Mouse (Mus musculus): ENCODE results near the gene Ube2f.
A peak's percentile ranks its signal among the peaks of the same experiment; 100 is the strongest.

The Ube2f gene

DNA sequence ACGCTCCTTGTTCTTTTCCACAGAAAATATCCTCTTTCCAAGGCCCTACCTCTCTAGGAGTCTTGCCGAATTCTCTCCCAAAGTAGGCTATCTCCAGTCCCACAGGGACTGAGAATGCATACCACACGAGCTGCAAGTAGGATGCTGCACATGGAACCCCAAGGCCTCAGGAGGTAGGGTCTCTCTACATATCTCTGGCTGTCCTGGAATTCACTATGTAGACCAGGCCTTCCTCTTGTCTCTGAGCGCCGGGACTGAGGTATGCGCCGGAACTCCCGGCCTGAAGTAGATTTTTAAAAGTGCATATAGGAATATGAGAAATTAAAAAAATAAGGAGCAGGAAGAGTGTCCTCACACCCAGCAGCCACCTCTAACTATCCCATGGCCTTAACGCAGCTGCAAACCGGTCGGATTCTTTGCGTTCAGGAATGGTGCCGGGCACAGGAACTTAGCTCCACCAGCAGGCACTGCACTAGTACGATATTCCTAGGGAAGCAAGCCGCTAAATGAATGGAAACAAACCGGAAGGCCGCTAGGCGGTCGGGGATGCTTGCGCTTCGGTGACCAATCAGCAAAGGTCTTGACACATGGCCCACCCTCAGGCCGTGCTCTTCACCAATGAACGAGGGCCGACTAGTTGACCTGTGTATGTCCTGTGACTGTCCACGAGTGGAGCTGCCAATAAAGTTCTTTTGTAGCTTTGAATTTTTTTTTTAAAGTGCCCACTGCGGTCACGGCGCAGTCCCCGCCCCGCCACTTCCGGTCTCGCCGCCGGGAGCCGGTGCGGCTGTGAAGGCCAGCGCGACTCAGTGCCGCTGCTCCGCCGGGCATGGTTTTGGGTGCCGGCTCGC is at the start of gene Ube2f:
Ube2f (plus strand) TSS at position 741 of the 851 bp plus-strand sequence.
- DNase-seq (ENCODE audit: low read depth, low spot score): peak; percentile 99

DNA sequence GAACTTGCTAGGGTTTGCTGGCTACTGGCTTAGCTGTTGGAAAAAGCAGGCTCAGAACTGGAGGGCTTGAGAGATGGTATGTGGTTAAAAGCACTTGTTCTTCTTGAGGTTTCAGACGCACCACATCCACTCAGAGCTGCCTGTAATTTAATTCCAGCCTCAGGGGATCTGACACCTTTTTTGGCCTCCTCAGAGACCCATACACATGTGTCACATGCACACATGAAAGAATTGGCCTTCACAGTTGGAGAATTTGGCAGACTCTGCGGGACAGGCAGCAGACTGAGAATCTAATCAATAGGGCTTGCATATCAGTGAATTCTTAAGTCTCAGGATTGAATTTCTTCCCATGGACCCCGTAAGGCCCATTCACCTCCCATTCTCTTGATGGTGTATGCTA is 49.0 kb upstream of the Ube2f start:
- no peak for DNase-seq (ENCODE audit: low read depth, low spot score)

DNA sequence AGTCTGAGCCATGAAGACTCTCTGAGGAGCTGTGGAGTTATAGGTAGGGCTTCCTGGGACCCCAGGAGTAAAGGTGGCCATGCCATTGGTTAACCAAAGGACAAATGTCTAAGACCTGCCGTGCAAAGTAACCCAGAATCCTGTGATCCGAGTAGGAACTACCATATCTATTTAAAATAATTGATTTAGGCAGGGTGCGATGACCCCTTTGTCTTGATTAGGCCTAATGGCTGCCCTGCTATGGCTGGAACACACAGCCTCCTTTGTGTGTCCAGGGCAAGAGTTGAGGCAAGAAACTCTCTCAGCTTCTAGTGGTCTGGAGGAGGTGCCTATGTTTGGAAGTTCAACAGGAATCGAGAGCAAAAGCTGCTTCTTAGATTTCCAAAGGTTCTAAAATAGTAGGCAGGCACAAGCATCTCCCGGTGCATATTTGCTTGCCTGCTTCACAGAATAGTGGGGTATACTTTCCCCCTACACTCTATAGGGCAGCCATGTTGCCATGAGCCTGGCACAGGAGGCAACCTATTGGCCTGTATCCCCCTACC is 45.8 kb upstream of the Ube2f start:
- DNase-seq (ENCODE audit: low read depth, low spot score): no peak

DNA sequence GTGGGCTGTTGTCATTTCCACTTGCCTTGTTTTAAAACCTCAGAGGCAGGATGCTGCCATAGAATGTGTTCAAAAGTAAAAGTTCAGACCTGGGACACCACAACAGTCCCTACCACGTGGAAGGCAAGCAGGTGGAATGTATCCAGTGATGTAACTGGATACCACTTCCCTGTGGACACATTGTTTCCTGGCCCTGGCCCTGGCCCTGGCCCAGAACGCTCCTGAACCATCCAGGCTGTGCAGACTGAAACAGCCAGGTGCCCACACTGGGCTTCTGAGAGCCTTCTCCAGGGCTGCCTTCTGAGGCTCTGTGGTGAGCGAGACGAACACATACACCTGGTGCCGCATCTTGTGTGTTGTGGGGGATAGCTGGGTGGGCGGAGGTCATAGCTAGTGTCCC is 44.5 kb upstream of the Ube2f start:
- no peak for DNase-seq (ENCODE audit: low read depth, low spot score)

DNA sequence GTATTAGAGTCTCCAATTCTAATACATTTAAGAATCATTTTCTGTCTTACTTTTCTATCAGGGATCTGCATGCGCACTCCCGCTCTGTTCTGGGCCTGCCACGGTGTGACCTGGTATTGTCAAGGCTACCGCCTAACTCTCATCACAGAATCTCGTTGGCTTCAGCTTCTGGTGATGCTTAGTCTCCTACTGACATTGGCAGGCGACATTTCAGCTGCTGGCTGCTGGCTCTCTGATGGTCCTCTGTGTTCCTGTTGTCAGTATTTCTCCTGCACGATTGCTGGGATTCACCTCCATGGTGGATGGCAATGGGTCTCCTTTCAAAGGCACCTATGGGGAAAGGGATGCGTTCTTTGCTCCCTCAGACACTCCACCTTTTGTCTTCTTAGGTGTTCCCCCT is 43.8 kb upstream of the Ube2f start:
- no peak for DNase-seq (ENCODE audit: low read depth, low spot score)

DNA sequence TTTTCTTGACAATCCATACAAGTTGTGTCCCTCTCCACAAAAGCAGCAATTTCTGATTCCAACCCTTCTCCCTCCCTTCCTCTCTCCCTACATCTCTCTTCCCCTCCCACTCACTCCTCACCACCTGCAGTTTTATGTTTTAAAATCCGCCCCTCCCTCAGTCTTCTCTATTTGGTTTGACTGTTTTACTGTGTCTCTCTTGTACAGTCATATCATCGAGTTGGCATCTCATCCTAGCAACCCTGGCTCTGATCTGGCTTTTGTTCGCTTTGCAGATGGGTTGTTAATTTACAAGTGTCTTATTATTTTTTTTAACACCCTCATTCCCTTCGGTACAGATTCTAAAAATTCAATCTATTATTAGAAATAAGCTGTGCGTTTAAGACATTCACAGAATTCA is 43.2 kb upstream of the Ube2f start:
- DNase-seq (ENCODE audit: low read depth, low spot score): peak; percentile 89

DNA sequence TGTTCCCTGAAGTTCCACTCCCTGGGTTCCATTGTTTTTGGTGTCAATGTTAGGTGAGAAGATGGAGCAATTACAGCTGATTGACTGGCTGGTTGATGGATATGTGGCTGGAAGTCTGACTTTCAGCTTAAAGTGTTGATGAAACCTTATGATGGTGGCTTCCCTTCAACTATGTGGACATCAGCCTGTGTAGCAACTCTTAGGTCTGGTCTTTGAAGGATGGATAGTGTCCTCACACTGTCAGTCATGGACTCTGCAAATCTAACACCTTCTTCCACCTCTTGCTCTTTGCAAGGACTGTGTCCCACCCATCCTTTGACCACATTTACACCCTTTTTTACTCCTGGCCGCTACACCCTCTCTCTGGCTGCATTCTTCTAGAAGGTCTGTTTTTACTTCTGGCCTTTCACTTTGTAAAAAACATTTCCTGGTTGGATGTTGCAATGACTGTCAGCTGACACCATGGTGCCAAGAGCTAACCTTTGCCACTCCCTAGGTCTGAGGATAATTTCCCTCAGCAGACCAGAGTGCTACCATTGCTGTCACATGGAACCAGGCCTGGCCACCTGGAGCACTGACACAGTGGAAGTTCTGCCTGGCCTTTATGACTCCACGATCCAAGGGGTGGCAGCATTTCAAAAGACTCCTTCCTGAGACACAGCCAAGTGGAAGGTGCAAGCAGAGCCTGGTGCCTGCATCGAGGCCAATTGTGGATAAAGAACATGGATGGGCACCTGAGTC is 42.6 kb upstream of the Ube2f start:
- no peak for DNase-seq (ENCODE audit: low read depth, low spot score)

DNA sequence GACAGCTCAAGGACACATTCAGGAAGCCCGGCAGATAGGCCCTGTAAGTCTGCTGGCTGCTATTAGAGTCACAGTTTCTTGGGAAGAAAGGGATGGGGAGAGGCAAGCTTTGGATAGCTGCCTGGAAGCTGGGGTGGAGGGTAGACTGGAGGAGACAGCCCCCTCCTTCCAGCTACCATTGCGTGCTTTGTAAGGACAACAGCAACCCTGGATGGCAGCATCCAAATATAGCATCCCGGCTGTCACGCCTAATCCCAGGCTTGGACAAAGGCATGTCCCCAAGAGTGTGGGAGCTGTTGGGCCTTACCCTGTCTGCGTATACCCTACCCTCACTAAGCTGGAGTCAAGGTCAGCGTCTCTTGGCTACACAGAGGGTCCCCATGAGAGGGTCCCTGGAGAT is 40.8 kb upstream of the Ube2f start:
- peak; percentile 83 for DNase-seq (ENCODE audit: low read depth, low spot score)

DNA sequence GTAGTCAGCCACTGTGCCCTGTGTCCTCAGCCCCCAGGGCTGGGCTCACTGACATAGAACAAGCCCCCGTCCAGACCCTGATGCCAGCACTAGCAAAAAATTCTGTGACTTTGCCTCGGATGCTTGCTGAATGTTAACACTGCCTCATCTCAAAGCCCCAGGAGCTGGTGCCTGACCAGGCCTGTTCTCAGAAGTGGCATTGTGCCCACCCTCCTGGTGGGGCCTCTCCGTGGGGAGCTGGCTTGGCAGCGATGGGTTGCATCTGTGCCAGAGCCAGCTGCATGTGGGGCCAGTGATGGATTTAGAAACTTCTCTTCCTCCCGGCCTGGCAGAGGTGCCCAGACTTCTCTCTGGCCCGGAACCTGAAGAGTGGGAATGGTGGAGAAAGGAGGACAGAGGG is 40.3 kb upstream of the Ube2f start:
- DNase-seq (ENCODE audit: low read depth, low spot score): peak; percentile 87

DNA sequence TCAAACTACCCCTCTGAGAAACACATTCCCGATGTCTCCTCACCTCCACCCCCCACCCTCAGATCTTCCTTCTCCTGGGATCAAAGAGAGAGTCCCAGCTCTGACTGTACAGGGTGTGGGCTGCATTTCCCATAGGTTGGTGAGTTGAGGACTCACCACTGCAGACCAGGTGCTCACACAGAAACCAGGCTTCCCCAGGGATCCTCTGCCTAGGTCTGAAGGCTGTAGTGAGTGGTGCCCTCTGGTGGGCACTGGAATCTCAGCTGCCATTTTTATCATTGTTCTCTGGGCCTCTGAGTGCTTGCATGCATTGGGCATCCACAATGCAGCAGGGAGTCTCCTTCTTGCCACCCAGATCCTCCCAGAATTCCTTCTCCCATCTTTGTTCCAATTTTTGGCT is 39.0 kb upstream of the Ube2f start:
- DNase-seq (ENCODE audit: low read depth, low spot score): no peak

DNA sequence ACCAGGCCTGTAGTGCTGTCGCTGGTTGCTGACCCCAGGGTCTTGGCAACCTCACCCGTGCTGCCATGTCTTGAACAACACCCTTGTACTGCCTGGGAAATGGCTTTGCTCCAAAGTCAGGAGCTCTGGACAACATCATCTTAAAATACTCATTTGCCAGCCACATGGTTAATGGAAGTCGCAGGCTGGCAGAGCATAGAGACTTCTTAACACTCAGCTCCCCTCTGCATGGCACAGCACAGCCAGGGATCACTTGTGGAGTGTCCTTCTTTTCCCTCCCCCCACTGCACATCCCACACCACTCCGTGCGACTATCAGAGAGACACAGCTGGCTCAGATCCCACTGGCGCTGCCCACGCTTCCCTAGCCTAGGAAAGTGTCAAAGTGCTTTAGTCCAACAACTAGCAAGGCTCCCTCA is 38.5 kb upstream of the Ube2f start:
- DNase-seq (ENCODE audit: low read depth, low spot score): no peak

DNA sequence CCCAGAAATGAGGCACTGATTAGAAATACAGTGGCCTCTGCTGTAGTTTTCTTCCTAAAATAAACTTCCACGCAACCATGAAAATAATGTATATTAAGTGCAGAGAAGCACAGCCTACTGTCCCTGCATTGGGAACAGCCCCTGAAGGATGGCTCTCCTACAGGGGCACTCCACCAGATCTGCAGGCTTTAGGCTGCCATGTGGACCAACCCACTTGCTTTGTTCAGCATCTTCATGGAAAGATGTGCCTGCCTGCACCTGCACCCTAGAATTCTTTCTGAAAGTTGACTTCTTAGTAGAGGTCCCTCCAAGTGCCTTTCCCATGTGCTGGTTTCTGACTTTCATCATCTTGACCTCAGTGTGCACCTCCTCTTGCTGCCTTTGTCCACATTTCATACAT is 34.8 kb upstream of the Ube2f start:
- DNase-seq (ENCODE audit: low read depth, low spot score): no peak

DNA sequence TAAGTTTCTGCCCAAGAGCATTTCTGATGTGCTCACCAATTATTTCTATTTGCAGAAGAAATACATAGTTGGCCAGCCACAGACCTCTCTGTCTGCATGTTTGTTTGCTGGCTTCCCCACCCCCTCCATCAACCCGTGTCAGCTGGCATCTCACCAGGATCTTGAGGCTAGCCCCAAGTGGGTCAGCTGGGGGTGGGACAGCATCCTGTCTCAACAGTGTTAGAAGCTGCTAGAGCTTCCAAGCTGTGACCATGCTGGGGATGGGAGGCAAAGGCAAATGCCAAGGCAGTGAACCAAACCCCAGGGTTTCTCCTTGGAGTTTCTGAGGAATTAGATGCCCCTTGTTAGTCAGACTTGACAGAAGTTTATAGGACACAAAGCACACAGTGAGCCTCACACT is 34.1 kb upstream of the Ube2f start:
- DNase-seq (ENCODE audit: low read depth, low spot score): no peak

DNA sequence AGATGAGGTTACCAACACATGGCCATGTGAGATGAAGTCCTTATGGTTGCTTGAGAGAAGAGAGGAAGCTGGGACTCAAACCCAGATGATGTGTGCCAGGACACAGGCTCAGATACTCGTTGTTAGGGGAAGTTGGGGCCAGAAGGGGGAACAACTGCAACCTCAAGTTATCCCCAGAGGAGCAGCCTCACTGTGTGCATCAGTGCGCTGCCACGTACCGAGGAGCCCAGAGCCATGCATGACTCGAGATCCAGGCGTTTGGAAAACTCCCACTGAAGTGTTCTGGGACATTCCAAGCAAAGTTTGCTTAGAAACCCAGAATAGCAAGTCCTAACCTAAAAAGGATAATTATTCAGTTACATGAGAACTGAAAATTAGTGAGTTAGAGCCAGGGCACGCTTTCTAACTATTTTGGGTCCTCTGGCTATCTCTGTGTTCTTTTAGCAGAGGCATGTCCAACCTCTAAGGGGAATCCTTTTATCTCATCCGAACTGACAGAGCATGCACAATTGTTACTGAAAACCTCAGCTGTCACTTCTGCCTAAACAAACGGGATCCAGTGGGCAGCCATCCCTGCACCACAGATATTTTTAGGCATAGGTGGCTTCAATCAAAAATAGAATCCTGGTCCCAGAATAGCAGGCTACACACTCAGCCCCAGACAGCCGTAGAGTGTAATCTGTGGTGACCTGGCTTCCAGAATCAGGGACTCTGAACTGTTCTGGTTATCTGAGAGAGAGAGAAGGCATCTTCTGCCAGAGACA is 33.4 kb upstream of the Ube2f start:
- no peak for DNase-seq (ENCODE audit: low read depth, low spot score)

DNA sequence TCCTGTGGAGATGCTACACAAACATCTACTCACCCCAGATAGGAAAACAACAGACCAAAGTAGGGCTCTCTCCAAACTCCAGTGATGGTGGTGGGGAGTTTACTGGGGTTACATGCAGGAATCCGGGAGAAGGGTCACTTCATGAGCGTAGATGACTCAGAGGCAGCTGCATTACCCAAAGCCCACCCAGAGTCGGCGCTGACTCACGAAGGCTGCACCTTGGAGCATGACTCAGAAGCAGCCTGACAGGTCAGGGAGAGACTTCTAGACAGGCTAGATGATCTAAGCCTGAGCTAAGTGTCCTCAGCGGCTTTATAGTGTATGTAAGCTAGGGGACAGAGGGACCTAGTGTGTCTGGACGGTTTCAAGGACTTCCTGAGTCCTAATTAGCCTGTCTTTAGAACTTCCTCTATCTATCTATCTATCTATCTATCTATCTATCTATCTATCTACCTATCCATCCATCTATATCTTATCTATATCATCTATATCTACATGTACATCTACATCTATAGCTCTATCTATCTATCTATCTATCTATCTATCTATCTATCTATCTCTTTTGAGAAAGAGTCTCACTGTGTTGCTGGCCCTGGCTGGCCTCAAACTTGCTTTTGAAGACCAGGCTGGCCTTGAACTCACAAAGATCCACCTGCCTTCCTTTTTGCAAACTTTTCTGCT is 30.3 kb upstream of the Ube2f start:
- DNase-seq (ENCODE audit: low read depth, low spot score): no peak

DNA sequence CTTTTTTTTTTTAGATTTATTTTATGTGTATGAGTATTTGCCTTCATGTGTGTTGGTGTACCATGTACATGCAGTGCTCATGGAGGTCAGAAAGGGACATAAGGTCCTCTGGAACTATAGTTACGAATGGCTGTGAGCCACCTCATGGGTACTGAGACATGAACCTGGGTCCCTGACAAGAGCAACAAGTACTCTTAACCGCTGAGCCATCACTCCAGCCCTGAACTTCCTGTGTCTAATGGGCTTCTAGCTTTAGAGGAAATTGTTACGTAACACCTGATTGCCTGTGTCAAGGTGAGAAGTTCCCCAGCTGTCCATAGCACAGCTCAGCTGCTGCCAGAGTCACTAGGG is 29.8 kb upstream of the Ube2f start:
- DNase-seq (ENCODE audit: low read depth, low spot score): no peak

DNA sequence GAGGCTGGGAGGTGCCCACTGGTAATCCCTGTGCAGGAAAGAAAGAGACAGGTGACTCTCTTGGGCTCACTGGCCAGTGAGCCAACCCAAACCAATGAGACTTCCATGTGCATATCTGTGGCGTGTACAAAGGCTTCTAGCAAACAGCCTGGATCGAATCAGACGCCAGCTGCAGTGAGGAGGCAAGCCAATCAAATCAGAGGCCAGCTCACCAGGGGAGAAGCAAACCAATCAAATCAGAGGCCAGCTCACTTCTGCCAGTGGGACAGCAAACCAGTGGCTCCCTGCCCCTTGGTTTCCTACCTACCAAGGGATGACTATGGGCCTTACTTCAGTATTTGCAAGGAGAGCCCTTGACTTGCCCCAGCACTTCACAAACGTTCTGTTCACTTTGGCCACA is 23.5 kb upstream of the Ube2f start:
- DNase-seq (ENCODE audit: low read depth, low spot score): no peak

DNA sequence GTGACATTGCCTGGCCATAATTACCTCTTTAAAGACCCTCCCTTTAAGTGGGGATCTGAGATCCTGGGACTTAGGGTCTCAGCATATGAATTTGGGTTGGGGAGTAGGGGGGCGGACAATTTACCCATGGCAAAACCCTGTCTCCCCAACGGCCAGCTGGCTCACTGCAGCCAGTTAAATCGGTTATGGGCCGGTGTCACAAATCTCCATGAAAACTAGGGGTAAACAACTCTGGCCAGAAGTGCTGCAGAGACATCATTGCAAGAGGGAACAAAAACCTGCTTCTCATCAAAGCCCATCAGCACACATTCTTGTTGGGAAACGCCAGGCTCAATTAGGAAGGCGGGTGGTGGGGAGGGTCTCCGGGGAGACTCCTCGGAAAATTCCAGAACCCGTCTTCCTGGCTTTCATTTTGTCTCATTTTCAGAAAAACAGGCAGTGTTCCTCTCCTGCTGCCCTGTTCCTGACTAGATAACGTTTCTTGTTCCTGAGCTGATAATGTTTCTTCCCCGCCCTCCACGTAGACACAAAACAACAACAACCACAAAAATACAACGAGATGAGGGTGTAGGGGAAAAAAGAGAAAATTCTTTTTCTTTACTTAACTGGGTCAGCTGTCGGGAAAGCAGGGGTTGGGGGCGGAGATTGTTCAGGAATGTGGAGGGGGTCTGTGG is 22.6 kb upstream of the Ube2f start:
- DNase-seq (ENCODE audit: low read depth, low spot score): no peak

DNA sequence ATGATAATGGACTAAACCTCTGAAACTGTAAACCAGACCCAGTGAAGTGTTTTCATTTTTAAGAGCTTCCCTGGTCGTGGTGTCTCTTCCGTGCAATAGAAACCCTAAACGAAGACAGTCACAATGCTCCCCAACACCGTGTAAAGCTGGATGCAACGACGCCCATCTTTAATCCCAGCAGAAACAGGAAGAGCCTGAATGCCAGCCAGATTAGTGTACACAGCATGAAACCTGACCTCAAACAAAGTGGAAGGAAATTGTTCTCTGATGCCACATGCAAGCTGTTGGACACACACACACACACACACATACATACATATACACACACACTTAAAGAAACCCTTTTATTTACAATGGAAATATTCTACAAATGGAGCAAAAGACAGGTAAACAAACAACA is 19.0 kb upstream of the Ube2f start:
- no peak for DNase-seq (ENCODE audit: low read depth, low spot score)

DNA sequence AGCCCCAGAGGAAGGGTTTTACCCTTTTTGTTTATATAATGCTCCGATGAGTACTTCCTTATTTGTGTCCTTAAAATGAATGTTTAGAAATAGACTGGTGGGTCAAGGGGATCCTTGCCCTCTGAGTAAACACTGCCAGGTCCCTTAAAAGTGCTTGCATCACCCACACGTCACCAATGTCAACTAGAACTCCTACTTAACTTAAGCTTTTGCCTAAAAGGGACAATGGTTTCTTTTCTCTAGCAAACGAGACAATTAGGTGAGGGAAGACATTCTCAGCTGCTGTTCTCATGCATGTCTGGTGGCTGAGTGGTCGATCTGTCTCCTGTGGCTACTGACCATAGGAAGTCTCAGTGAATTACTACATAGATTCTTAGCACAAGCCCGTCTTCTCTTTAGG is 18.2 kb upstream of the Ube2f start:
- DNase-seq (ENCODE audit: low read depth, low spot score): no peak

DNA sequence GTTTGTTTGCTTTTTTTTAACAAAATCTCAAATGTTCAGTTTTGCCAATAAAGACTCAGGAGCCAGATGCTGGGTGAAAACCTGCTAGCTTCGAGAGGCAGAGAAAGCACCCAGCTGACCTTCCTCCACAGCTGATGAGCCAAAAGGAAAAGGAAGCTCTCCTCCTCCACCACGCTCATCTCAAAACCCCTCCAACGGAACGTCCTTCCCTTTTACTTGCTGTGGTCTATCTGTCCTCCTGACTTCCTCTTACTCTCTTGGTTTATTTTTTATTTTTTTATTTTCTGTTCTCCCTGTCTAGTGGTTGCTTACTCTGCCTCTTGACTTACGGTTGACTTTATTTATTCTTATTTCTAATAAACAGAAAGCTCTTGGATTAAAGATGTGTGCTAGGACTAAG is 14.7 kb upstream of the Ube2f start:
- no peak for DNase-seq (ENCODE audit: low read depth, low spot score)
